Mouse (Mus musculus): ENCODE measurements around the gene Igsf21. TPM values are rescaled to one million over a fixed set of nuclear protein-coding genes. Genes with fewer than 3 reads are reported as not detected.

Gene Igsf21
- total and polyA plus RNA-seq, 2 experiments from 2014 or later, result 145 to 146 TPM

- no peak for DNase-seq (ENCODE audit: low spot score)
- 44% methylated on average over 7 of the region's 7 CpGs for WGBS
- Histone ChIP-seq H3K27ac (ENCODE audit: low read depth, low read length) (no peak overlapping the region), H3K9ac (replicated peaks; ENCODE audit: low read length, poor library complexity, severe bottlenecking) (no peak overlapping the region), H3K4me3 (ENCODE audit: low read depth, low read length) (no peak overlapping the region), H3K4me2 (ENCODE audit: low read depth, low read length, poor library complexity, severe bottlenecking) (no peak overlapping the region), H3K9me3 (ENCODE audit: low read length) (no peaks in the 10 kb centered on the region), H3K36me3 (ENCODE audit: insufficient read depth, low read length) (no peaks in the 10 kb centered on the region), H3K4me1 (ENCODE audit: insufficient read depth, low read length) (no peaks in the 10 kb centered on the region), H3K27me3 (ENCODE audit: insufficient read depth, low read length) (no peaks in the 10 kb centered on the region)
- TF ChIP-seq CTCF (IDR thresholded peaks at IDR 0.05), result no peak
- no peak for ATAC-seq (ENCODE audit: low FRiP score)
Measured at GRCm38 (mm10) chr4:139999033-139999432, 247.6 kb downstream of the Igsf21 start.

- ATAC-seq (ENCODE audit: low FRiP score) (no peak), DNase-seq (ENCODE audit: low spot score) (peak; percentile 58)
- H3K36me3 ChIP-seq (ENCODE audit: insufficient read depth, low read length), result no peaks in the 10 kb centered on the region
- 0 out of 2 replicates have a peak, but pooled peaks cover 2% of the 10 kb centered on the region for H3K4me1 ChIP-seq (ENCODE audit: insufficient read depth, low read length)
- H3K27me3 ChIP-seq (ENCODE audit: insufficient read depth, low read length), result no peaks in the 10 kb centered on the region
- no peak overlapping the region for H3K9ac ChIP-seq (replicated peaks; ENCODE audit: low read length, poor library complexity, severe bottlenecking)
- no peak for TF ChIP-seq CTCF (IDR thresholded peaks at IDR 0.05)
- H3K4me3 ChIP-seq (ENCODE audit: low read depth, low read length), result no peak overlapping the region
- WGBS, result 49% methylated on average over 8 of the region's 8 CpGs
- H3K9me3 ChIP-seq (ENCODE audit: low read length), result no peaks in the 10 kb centered on the region
- H3K27ac ChIP-seq (ENCODE audit: low read depth, low read length), result no peak overlapping the region
- H3K4me2 ChIP-seq (ENCODE audit: low read depth, low read length, poor library complexity, severe bottlenecking), result no peak overlapping the region
Measured at GRCm38 (mm10) chr4:139995659-139996058, 250.9 kb downstream of the Igsf21 start.

- Histone ChIP-seq H3K9me3 (ENCODE audit: low read length) (no peaks in the 10 kb centered on the region), H3K4me2 (ENCODE audit: low read depth, low read length, poor library complexity, severe bottlenecking) (no peak overlapping the region), H3K4me3 (ENCODE audit: low read depth, low read length) (no peak overlapping the region), H3K4me1 (ENCODE audit: insufficient read depth, low read length) (0 out of 2 replicates have a peak, but pooled peaks cover 2% of the 10 kb centered on the region), H3K36me3 (ENCODE audit: insufficient read depth, low read length) (no peaks in the 10 kb centered on the region), H3K27ac (ENCODE audit: low read depth, low read length) (no peak overlapping the region), H3K27me3 (ENCODE audit: insufficient read depth, low read length) (no peaks in the 10 kb centered on the region), H3K9ac (replicated peaks; ENCODE audit: low read length, poor library complexity, severe bottlenecking) (no peak overlapping the region)
- TF ChIP-seq CTCF (IDR thresholded peaks at IDR 0.05), result no peak
- DNase-seq (ENCODE audit: low spot score) (no peak), ATAC-seq (ENCODE audit: low FRiP score) (no peak)
- 9% methylated on average over 14 of the region's 16 CpGs for WGBS
Measured at GRCm38 (mm10) chr4:139993111-139993755, 253.4 kb downstream of the Igsf21 start.

GRCm38 (mm10) chr4:139986913-139987312, 259.7 kb downstream of the Igsf21 start:
- no peak overlapping the region for H3K27ac ChIP-seq (ENCODE audit: low read depth, low read length)

GRCm38 (mm10) chr4:139978716-139979115, 267.9 kb downstream of the Igsf21 start:
- Histone ChIP-seq H3K27me3 (ENCODE audit: insufficient read depth, low read length) (no peaks in the 10 kb centered on the region), H3K4me1 (ENCODE audit: insufficient read depth, low read length) (peaks cover 11% of the 10 kb centered on the region; the same call in 1 of the 2 replicates), H3K9ac (replicated peaks; ENCODE audit: low read length, poor library complexity, severe bottlenecking) (no peak overlapping the region), H3K4me3 (ENCODE audit: low read depth, low read length) (no peak overlapping the region), H3K36me3 (ENCODE audit: insufficient read depth, low read length) (no peaks in the 10 kb centered on the region), H3K9me3 (ENCODE audit: low read length) (no peaks in the 10 kb centered on the region), H3K4me2 (ENCODE audit: low read depth, low read length, poor library complexity, severe bottlenecking) (no peak overlapping the region), H3K27ac (ENCODE audit: low read depth, low read length) (no peak overlapping the region)
- no peak for DNase-seq (ENCODE audit: low spot score)
- WGBS, result 47% methylated on average over 5 of the region's 5 CpGs
- ATAC-seq (ENCODE audit: low FRiP score), result no peak
- TF ChIP-seq CTCF (IDR thresholded peaks at IDR 0.05), result no peak

More at GRCm38 (mm10) chr4:139986913-139987312, 259.7 kb downstream of the Igsf21 start:
- Histone ChIP-seq H3K27me3 (ENCODE audit: insufficient read depth, low read length) (no peaks in the 10 kb centered on the region), H3K4me2 (ENCODE audit: low read depth, low read length, poor library complexity, severe bottlenecking) (no peak overlapping the region), H3K9ac (replicated peaks; ENCODE audit: low read length, poor library complexity, severe bottlenecking) (no peak overlapping the region), H3K9me3 (ENCODE audit: low read length) (no peaks in the 10 kb centered on the region), H3K36me3 (ENCODE audit: insufficient read depth, low read length) (no peaks in the 10 kb centered on the region), H3K4me1 (ENCODE audit: insufficient read depth, low read length) (peaks cover 7% of the 10 kb centered on the region; the same call in 1 of the 2 replicates), H3K4me3 (ENCODE audit: low read depth, low read length) (no peak overlapping the region)
- ATAC-seq (ENCODE audit: low FRiP score), result no peak
- WGBS, result 21% methylated on average over 7 of the region's 7 CpGs
- no peak for TF ChIP-seq CTCF (IDR thresholded peaks at IDR 0.05)
- DNase-seq (ENCODE audit: low spot score), result no peak

- WGBS, result 27% methylated on average over 5 of the region's 5 CpGs
- Histone ChIP-seq H3K4me2 (ENCODE audit: low read depth, low read length, poor library complexity, severe bottlenecking) (no peak overlapping the region), H3K4me1 (ENCODE audit: insufficient read depth, low read length) (peaks cover 6% of the 10 kb centered on the region; the same call in 1 of the 2 replicates), H3K27me3 (ENCODE audit: insufficient read depth, low read length) (no peaks in the 10 kb centered on the region), H3K9me3 (ENCODE audit: low read length) (no peaks in the 10 kb centered on the region), H3K36me3 (ENCODE audit: insufficient read depth, low read length) (no peaks in the 10 kb centered on the region), H3K9ac (replicated peaks; ENCODE audit: low read length, poor library complexity, severe bottlenecking) (no peak overlapping the region), H3K27ac (ENCODE audit: low read depth, low read length) (no peak overlapping the region), H3K4me3 (ENCODE audit: low read depth, low read length) (no peak overlapping the region)
- ATAC-seq (ENCODE audit: low FRiP score) (no peak), DNase-seq (ENCODE audit: low spot score) (no peak)
- no peak for TF ChIP-seq CTCF (IDR thresholded peaks at IDR 0.05)
Measured at GRCm38 (mm10) chr4:139977308-139977781, 269.2 kb downstream of the Igsf21 start.
